Mouse (Mus musculus) gastrocnemius, postnatal 36 days (tissue): Measurements from ENCODE around the gene Iqcf6. TPM values are rescaled to one million over a fixed set of nuclear protein-coding genes. Genes with fewer than 3 reads are reported as not detected.

Source experiments
- DNase-seq, 2 experiments: peaks; one replicate each; pipeline ENCODE4 v3.0.0; 2022
- intact Hi-C: fragments of 180-260 bp; cut with DNase I; formaldehyde crosslinking; loops from one replicate; pipeline ENCODE4 v1.15.1; 2025
- total RNA-seq, 2 experiments: library from RNA; stranded (reverse); gene quantifications; 2 replicates each; pipeline ENCODE4 v1.2.3; 2021

Gene Iqcf6
- total RNA-seq, 2 experiments from 2014 or later: not detected

- intact Hi-C loops: no loop called here
These were observed 29.7 kb downstream of the Iqcf6 start, which contains the start of gene Grm2 for GRCm38 (mm10) chr9:106655884-106656720. Grm2 (minus strand) TSS chr9:106656082.

DNA sequence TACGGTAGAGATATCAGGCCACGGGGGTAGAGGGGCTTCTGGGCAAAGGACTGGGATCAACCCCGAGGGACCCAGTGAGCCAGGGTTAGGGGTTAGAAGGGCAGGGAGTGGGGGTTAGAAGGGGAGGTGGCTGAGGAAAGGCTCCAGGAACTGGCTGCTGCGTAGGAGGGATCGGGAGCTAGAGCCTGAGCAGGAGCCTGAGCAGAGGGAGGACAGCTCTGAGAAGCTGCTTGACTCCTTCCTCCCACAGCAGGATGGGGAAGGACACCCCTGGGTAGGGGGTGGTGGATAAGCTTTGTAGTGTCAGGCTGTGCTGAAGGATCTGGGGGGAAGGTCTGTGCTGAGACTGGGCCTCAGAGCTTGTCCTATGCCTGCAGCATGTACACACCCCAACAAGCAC, 30.4 kb downstream of the Iqcf6 start:
- DNase-seq: no peak
- intact Hi-C loops: no loop called here

More at GRCm38 (mm10) chr9:106655884-106656720, 29.7 kb downstream of the Iqcf6 start, which contains the start of gene Grm2:
- peak; percentile 31 to 40 for DNase-seq

GRCm38 (mm10) chr9:106657592-106657991, 31.2 kb downstream of the Iqcf6 start:
- intact Hi-C loops: no loop called here
- DNase-seq: no peak

- intact Hi-C loops: no loop called here
- no peak for DNase-seq
These were observed 33.1 kb downstream of the Iqcf6 start for GRCm38 (mm10) chr9:106659441-106659840.

DNA sequence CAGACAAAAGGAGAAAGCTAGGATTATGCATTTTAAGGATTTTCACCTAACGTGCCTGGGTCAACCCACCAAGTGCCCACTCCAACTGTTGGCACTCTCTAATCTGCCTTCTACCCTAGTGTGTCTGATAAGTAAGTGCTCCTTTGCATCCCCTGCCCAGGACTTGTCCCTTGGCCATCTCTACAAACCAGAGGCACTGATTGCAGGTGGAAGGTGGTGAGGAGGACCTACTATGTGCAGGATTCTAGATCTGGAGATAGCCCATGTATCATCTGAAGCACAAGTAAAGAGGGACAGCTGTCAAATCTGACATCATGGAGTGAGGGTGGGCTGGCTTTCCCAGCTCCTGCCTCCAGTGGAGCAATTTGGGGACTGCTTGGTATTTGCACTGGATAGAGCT, 33.6 kb downstream of the Iqcf6 start:
- intact Hi-C loops: no loop called here
- no peak for DNase-seq

- intact Hi-C loops: no loop called here
- DNase-seq: no peak
These were observed 36.8 kb downstream of the Iqcf6 start for GRCm38 (mm10) chr9:106663200-106663599.

GRCm38 (mm10) chr9:106664433-106664832, 38.1 kb downstream of the Iqcf6 start:
- no peak for DNase-seq

GRCm38 (mm10) chr9:106664856-106665255, 38.5 kb downstream of the Iqcf6 start:
- intact Hi-C loops: no loop called here
- DNase-seq: no peak

More at GRCm38 (mm10) chr9:106664433-106664832, 38.1 kb downstream of the Iqcf6 start:
- intact Hi-C loops: no loop called here

GRCm38 (mm10) chr9:106673860-106674259, 47.5 kb downstream of the Iqcf6 start:
- intact Hi-C loops: loop anchor here (2.0 kb wide), 2 partner anchors 145 to 213 kb away; partner anchors contain the start of gene Rbm15b
- DNase-seq: no peak

DNA sequence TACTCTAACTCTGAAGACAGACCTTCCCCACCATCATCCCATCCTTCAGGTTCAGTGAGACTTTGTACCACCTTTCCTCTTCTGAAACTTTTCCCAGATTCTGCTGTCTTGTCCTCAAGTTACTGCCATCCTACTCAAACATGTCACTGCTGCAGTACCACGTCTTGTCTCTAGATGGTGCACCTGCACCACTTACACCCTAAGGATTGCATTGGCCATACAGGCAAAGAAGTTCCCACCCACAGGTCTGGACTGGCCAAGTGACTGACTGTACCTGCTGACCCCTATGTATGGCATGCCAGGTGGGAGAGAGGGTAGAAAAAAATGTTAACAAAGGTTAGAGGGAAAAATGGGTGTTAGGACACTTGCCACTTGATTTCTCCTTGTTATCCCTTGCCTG, 49.1 kb downstream of the Iqcf6 start:
- peak; percentile 63 to 77 for DNase-seq
- intact Hi-C loops: loop anchor here (2.0 kb wide), 2 partner anchors 143 to 211 kb away; partner anchors contain the start of gene Rbm15b

GRCm38 (mm10) chr9:106675965-106676364, 49.6 kb downstream of the Iqcf6 start:
- intact Hi-C loops: loop anchor here (2.0 kb wide), 2 partner anchors 143 to 211 kb away; partner anchors contain the start of gene Rbm15b
- DNase-seq: no peak

- DNase-seq: no peak
- intact Hi-C loops: no loop called here
These were observed 50.2 kb downstream of the Iqcf6 start for GRCm38 (mm10) chr9:106676571-106676970.

Other genes starting within 250 kb of the Iqcf6 start
- 100 to 1,000 TPM; 218 to 266 TPM for gene Rpl29, start 197.1 kb upstream of the Iqcf6 start, total RNA-seq
- gene Acy1, start 188.3 kb upstream of the Iqcf6 start, total RNA-seq: 10 to 100 TPM in 1 of 2 experiments, 1 to 10 TPM in 1; 9.0 to 12.3 TPM
- gene Abhd14b, start 179.1 kb upstream of the Iqcf6 start, total RNA-seq: 1 to 10 TPM; 3.5 to 4.5 TPM
- 10 to 100 TPM; 14.6 to 15.7 TPM for gene Abhd14a, start 178.9 kb upstream of the Iqcf6 start, total RNA-seq
- gene Pcbp4, start 173.3 kb upstream of the Iqcf6 start, total RNA-seq: 10 to 100 TPM; 58.0 to 58.3 TPM
- under 1 TPM in 1 of 2 experiments, not detected in 1; 0.30 TPM for gene Gpr62, start 160.6 kb upstream of the Iqcf6 start, total RNA-seq
- 10 to 100 TPM; 16.7 to 22.2 TPM for gene Rrp9, start 150.6 kb upstream of the Iqcf6 start, total RNA-seq
- 10 to 100 TPM; 62.1 to 78.7 TPM for gene Parp3, start 149.6 kb upstream of the Iqcf6 start, total RNA-seq
- not detected for gene Iqcf1, start 126.6 kb upstream of the Iqcf6 start, total RNA-seq
- not detected for gene Iqcf5, start 112.0 kb upstream of the Iqcf6 start, total RNA-seq
- gene Iqcf3, start 65.0 kb upstream of the Iqcf6 start, total RNA-seq: not detected
- gene Iqcf4, start 55.6 kb upstream of the Iqcf6 start, total RNA-seq: not detected
- gene Grm2, start 29.5 kb downstream of the Iqcf6 start, total RNA-seq: not detected
- 10 to 100 TPM; 26.0 to 27.3 TPM for gene Tex264, start 59.3 kb downstream of the Iqcf6 start, total RNA-seq
- gene Rad54l2, start 162.6 kb downstream of the Iqcf6 start, total RNA-seq: 1 to 10 TPM; 5.5 to 5.7 TPM
- 10 to 100 TPM; 12.2 to 12.7 TPM for gene Dcaf1, start 195.3 kb downstream of the Iqcf6 start, total RNA-seq